Mouse (Mus musculus) frontal cortex, adult (tissue): ENCODE measurements at regions not wholly inside any gene's neighbourhood (a gene's known extent, or its start where the extent isn't known, plus 50 kb on each side); places are given as distances from the start of the nearest gene placed in this dataset.
A peak's percentile ranks its signal among the peaks of the same experiment; 100 is the strongest.

Experiments
- ATAC-seq: cut with Nextera tagmentation; 2 replicates; pipeline ENCODE4 v1.9.2; 2017; ENCODE audit warnings: mild to moderate bottlenecking, moderate library complexity, mixed read lengths; ENCODE audit not compliant: low TSS enrichment

DNA sequence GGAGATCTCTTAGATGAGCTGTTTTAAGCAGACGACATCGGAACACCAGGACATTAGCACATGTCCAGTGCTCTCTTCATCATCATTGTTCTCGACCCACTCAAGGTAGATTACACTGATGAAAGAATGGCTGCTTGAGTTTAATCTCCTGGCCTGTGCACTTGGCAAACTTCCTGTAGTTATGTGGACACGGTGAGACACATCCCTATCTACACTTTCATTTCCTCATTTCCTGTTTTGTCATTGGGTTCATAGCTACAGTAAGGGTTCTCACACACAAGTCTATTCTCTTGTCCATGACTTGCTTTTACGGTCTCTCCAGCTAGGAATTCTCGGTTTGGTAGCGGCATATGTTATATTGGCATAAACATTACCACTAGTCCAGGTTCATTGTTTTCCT lies 190.5 kb downstream of the Pdgfra start:
- no peak for ATAC-seq

DNA sequence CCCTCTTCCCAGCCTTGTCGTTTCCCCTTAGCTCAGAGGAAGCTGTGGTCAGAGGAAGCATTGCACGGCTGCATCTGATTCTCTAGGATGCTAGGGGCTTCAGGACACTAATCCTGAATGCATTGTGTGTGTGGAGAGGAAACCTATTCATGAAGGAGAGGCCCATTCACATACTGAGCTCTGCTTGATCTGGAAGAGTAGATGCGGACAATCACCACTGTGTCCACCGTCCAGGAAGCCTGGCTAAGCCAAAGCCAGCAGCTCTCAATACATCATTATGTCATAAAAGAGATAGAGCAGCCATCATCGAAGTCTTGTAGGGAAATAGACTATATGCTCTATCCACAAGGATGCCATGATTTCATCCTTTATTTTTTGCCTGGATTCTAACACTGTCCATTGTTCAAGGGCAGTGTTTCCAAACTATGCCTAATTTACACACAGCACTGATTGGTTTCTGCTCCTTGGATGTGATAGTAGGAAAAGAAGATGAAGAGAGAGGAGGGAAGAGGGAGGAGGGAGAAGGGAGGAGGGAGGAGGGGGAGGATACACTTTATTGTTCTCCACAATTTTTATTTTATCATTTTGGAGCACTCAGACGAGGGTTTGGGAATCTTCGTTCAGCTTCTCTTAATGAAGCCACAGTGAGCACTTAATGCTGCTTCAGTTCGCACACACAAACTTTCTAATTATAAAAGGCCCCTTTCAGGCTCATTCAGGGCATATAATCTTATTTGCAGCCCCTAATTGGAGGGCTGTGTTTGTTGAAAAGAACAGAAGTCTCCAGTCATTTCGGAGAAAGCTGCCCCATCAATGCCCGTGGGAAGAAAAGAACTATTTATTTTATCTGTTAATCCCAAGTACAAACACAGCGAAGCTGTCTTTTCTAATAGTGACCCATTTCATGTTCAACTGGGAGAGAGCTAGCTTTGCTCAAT lies 195.0 kb downstream of the Pdgfra start:
- ATAC-seq = no peak

DNA sequence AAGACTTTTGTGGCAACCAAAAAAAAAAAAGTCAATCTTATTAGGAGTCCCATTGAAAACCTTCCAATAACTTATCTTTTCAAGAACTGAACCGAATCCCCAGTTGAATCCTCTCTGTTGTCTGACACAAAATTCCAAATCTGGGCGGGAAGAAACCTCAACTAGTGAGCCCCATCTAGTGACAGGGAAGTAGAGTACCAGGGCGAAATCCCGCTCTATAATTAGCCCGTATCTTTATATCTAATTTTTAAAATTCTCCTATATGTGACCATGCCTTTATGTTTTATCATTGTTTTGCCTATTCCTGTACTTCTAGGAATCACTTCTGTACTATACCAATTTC lies 195.7 kb downstream of the Pdgfra start:
- 0 out of 2 replicates have a peak, but pooled peaks have one; percentile 55 for ATAC-seq

DNA sequence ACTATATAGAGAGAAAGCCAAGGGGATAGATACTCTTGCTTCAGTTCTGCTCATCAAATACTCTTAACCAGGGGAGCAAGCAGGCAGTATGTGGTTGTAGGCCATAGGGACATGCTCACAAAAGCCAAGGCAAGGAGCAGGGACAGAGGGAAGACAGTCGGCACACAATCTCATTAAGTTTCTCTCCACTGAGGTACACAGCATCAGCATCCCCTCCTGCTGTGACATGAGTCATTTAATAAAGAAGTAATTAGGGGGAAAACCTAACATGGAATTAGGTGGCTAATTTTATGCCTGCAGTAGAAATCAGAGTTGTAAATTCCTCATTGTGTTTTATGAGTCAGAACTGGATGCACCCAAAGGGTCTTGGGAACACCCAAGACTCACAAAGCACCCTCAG lies 203.2 kb downstream of the Pdgfra start:
- no peak for ATAC-seq

DNA sequence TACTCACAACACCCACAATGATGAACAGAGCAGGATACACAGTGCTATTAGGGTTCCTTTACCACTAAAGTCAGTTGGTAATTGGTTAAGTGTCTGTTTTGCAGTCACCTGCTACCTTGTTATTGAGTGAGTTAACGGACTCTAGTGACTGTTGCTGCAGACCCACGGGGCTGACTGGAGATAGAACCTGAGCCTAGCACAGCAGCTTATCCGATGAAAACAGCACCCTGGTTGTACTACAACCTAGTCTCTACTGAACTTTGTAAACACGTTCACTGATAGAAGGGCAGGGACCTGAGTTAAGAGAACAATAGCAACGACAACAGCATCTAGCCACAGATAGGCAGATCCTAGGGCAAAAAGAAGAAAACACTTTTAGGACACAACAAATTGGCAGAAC lies 206.8 kb downstream of the Pdgfra start:
- no peak for ATAC-seq

DNA sequence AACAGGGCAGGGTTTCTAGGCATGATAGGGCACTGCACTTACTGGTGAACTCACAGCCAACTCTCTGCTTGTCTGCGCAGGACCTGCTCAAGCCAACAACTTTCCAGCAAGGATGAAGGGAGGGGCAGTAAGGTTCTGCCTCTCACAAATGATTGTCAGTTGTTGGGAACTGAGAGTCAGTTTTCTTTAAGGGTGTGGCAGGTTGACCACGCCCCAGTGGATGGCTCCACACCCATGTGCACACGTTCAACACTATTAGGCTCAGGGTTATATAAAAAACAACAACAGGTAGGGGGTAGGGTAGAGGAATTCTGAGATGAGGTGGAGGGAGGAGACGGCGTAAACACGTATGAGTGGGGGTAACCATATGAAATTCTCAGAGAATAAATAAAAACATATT lies 210.9 kb upstream of the Kit start:
- no peak for ATAC-seq

DNA sequence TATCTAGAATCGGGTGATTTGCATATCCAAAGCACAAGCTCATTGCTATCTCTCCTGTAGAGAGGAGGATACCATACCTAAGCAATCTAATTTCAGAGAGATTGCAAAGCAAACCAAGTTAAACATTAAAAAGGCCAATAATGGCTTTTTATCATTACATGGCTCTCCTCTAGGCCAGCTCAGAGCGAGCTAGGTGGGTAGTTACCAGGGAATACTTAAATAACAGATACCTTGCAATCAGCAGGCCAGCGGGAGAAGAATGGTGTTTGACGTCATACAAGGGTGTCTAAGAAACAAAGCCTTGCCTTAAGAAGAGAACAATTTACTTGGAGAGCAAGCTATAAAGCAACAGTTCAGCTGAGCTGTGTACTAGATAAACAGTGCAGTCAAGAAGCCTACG lies 207.4 kb upstream of the Kit start:
- ATAC-seq = no peak

DNA sequence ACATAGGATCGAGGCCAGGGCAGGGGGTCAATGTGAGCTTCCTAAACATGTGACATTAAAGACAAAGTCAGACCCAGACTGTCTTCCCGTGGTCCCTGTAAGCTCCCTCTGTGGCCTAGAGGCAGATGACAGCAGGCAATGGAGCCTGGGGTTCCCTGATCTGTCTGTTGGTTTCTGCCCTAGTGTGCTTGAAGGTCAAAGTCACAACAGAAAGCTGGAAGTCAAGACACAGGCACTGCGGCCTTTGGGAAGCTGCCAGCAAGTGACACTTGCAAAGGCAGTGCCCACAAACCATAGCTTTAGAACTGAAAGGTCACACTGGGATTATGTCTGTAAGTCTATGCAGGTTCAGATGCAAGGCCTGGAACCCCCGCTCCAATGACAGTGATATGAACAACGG lies 206.0 kb upstream of the Kit start:
- no peak for ATAC-seq

DNA sequence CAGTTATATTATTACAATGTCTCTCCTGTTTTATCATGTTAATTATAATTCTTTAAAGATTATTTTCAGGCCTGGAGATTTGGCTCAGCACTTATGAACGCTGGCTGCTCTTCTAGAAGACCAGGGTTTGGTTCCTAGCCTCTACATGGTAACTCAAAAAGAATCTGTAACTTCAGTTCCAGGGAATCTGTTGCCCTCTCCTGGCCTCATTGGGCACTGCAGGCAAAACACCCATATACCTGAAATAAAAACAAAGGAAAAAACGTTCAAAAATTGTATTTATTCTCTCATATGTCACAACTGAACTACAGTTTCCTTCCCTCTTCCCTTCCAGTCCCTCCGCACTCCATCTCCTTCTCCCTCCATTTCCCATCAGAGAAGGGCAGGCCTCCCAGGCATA lies 201.9 kb upstream of the Kit start:
- ATAC-seq = no peak

DNA sequence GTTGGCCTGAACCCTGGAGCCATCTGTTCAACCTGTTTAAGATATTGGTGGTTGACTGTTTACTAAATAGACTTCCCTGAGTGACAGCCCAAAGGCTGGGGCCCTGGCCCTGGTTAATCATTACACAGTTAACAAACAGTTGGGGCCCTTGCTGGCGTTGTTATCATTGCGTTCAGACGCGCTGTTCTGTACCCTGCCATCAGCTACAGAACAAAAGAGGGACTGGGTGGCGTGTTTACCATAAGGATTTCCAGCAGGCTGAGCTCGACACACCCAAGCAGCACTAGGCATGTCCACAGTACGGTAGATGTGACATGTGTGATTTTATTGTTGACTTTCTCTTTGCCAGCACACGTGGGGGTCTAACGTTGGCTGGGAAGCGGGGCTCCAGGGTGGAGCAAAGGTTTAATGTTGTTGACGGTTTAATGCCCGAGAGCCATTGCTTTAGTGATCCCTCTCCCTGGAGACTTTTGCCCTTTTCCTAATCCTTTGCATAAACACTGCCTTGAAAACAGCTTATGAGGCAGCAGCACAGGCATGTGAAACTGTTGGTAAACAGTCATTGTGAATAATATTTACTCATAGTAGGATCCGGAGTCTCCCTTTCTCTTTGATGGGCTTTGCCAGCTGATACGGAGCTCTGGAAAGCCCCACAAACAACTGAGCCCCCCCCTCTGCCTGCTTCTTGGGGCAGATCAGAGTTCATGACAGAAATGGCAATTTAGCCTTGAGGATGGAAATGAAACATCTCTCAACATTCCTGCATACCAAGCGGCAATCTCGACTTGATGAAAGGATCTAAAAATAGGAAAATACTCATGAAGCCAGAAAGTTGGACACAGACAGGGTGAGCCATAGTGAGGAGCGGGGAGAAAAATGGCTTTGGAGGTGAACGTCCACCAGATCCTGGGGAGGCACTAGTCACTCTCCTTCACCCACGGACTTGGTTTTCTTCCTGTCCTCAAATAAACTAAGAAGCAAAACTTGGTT lies 197.1 kb upstream of the Kit start:
- ATAC-seq = no peak

DNA sequence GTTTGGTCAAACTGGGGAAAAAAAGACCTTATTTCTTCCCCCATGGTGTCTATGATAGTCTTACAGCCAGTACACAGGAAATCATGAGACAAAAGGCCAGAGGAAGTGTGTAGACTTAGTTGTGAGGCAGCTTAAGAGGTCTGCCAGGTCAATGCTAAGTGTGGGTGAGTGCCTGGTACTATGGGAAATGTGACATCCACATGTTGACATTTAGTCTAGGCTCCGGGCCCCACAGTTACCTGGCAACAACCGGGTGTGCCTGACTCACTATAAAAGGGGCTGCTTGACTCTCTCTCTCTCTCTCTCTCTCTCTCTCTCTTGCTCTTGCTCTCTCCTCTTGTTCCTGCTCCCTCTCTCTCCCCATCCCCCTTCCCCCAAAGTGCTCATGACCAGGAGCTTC lies 196.1 kb upstream of the Kit start:
- no peak for ATAC-seq

DNA sequence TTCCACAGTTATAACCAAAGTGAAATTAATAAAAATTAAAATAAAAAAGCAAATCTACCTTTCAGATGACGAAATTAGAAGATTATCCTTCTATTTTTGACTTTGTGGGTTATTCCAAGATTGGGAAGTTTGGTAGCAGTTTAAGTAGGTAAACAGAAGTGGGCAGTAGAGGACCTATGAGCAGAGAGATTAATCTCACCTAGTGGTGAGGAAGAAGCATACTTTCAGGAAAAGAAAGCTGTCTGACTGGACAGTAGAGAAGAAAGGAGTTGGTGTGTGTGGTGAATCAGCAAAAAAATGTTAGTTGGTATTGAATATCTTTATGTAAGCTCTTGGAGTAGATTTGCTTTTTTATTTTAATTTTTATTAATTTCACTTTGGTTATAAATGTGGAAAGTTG lies 194.4 kb upstream of the Kit start:
- no peak for ATAC-seq

DNA sequence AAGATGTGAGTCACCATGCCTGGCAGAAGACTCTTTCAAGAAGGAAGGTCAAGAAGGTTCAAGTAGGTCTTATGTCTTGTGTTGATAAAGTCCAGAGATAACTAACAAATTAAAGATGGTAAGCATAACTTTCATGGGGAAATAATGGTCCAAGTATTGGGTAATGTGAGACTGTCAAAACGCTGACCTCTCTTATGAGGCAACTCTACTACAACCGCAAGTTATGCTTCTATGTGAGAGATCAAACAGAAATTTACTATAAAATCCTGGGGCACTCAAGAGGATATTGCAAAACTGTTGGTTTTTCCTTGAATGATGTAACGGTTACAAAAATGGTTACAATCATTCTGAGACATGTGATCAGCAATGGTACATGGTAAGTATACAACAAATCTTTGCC lies 192.6 kb upstream of the Kit start:
- ATAC-seq = no peak

DNA sequence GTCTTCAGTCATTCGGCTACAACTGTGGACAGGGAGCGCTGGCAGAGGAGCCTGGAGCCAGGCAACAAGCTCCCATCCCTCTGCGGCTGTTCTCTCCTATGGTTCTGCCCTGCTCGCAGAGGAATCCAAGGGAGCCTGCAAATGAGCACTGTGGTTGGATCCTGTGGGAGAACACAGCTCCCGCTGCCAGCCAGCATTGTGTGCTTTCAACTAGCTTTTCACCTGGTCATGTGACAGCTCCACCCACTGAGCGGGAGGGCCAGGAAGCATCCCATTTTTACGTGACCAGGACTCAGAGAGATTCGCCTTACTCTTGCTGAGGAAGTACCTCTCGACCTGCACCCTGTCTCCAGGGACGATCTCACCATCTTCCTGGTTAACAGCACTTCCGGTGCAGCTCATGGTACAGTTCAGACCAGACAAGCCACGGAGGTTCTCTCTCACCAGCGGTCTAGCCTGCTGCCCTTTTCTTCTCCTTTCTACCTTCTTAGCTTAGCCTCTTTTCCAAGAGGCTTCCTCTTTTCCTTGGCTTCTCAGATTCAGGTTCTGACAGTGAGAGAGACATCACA lies 186.7 kb upstream of the Kit start:
- peak; percentile 90 for ATAC-seq

DNA sequence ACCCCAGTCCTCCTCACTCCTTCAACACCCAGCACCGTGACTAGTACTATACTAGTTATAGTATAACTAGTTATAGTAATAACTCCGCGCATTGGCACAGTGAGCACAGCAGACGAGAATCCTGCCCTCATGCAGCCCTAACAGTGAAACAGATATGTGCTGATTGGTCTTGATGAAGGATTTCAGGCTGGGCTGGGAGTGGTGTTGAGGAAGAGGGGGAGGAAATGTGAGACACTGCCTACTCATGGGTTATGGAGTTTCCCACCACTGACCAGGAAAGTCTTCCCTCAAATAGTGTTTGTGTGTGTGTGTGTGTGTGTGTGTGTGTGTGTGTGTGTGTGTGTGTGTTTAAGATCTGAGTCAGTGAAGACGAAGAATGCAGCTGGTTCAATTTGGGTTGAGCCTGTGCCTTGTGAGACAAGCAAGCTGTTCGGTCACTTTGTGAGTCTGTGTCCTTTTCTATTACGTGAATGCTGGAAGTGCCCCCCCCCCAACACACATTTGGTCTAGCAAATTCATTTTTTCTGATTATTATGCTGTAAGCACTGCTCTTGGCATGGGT lies 185.9 kb upstream of the Kit start:
- ATAC-seq = no peak

DNA sequence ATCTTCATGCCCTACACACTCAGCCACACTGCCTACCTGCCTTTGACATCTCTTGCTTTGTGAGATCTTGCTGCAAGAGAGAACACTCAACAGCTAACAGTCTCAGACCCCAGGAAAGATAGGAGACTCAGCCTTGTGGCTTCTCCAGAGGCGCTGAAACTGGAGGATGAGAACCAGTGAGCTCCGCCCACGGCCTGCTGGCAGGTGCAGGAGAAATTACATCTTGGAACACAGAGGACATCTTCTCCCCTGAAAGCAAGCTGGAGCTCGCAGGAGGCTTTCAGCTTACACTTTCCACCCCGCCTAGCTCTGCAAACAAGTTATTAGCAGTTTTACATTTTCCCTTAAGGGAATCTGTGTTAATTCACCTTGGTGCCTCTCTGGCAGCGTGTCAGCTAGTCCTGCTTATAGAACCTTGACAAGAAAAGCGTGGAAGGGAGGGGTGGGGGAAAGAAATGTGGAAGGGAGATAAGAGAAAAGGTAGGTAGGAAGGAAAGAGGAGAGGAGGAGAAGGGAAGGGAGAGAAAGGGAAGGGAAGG lies 185.2 kb upstream of the Kit start:
- ATAC-seq = peak; percentile 93

DNA sequence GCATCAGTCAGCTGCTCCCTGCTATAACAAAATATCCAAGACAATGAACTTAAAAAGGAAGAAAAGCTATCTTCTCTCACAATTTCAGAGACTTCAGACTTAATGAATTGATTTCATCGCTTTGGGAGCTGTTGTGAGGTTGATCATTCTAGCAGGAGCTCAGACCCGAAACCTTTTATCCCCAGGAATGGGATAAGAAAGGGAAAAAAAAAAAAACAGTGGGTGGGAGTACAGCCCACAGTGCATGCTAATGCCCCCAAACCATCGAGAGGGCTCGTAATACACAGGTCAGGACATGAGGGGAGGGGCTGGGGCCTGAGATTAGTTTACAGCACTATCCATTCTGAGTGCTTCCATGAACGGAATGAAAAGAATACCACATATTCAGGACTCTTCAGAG lies 175.9 kb upstream of the Kit start:
- ATAC-seq = no peak

DNA sequence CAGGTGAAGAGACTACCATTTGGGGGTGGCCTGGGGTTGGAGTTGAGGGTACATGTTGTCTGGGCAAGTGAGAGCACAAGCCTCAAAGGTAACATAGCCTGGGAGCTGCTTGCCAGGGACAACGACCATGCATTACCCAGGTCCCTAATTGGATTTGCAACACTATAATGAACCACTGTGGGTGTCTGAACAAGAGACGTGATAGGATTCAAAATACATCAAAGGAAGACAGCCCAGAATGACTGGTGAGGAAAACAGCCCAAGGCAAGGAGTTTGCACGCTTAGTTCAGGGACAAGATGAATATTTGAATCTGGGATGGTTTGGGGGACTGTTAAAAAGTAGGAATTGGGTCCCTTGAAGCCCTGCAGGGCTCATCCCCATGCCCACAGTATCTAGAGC lies 173.0 kb upstream of the Kit start:
- no peak for ATAC-seq

DNA sequence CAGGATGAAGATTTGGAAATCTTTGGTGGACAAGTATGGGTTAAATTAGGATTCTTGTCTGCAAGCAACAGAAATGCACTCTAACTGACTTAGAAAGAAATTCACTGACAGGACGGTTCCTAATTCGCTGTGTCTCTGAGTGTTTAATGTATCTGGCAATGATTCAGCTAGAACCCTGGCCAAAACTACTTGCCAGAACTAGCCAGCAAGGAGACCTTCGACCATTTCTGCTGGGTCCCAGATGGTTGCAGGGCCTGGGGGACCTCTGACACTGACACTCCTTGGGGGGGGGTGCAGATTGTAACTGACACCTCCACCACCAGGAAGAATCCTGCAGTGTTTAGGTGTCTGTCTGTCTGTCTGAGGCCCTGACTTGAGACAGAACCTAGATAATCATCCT lies 172.1 kb upstream of the Kit start:
- no peak for ATAC-seq

DNA sequence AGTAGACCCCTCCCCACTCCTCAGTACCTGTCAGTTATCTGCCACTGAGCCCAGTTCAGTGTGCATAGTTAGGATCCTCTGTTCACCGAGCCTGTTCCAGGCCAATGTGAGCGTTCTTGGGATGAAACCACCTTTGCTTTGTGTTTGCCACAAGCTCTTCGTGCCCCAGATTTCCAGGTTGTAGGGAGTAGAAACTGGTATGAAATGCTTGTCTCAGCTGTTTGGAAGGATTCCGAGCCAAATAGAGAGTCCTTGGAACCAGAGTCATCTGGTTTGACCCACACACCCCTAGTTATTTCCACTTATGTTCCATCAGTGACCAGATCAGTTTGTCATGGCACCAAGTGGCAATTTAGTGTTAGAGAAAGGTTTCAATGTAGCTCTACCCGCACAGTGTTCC lies 171.2 kb upstream of the Kit start:
- ATAC-seq = no peak

DNA sequence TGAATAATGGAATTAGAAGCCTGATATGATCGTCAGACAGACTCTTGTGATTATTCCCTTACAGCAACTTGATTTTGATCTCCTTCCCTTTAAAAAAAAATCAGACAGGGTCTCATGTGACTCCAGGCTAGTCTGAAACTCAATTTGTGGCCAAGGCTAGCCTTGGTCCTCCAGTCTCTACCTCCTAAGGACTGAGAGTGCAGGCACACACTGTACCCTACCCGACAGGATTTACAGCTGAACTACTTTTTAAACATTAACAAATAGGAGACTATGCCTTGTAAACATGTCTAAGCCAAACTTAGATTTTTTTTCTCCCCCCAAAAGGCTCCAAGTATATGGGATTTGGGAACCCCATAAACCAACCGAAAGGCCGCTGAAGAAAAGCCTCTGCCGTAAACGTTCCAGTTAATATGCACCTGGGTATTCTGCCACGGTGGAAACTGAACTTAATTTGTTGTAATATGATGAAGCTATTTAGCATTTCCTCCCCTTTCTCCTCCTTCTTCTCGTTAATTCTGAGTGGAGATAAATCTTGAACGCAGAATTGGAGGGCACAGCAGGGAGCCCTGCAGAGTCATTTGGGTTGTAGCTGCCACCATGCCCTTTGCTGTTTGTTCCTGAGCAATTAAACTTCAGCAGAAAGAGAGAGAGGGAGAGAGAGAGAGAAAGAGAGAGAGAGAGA lies 170.0 kb upstream of the Kit start:
- no peak for ATAC-seq
